Mouse (Mus musculus) olfactory bulb, adult 2 months (tissue): ENCODE measurements around the gene Krt2.

Experiments
- CTCF ChIP-seq: fragments of 200-500 bp; IDR thresholded peaks from 2 replicates; pipeline ENCODE4 v1.5.1; 2012; ENCODE audit warnings: low read depth, mild to moderate bottlenecking, low read length, moderate library complexity; ENCODE audit not compliant: insufficient read depth
- POLR2A ChIP-seq: fragments of 200-500 bp; IDR thresholded peaks from 2 replicates; pipeline ENCODE4 v1.6.1; 2012; ENCODE audit warnings: mild to moderate bottlenecking, low read depth, low read length, moderate library complexity; ENCODE audit not compliant: insufficient read depth

DNA sequence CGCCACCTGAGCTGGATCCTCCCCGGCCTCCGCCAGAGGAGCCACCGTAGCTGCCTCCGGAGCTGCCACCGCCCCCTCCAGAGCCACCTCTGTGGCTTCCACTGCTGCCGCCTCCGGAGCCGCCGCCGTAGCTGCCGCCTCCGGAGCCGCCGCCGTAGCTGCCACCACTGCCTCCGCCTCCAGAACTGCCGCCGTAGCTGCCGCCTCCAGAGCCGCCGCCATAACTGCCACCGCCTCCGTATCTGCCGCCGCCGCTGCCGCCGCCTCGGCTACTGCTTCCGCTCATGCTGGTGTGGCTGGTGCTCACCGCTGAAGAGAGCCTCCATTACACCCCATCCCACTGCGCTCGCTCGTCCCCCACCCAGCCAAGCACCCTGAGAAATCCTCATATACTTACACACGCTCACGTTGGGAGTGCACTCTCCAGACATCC is 28.0 kb upstream of the Krt2 start:
- TF ChIP-seq CTCF (no peak), POLR2A (peak; percentile 31; the same call in 1 of the 2 replicates)
